Mouse (Mus musculus): Measurements from ENCODE around the gene Lmtk3.

The Lmtk3 gene

DNA sequence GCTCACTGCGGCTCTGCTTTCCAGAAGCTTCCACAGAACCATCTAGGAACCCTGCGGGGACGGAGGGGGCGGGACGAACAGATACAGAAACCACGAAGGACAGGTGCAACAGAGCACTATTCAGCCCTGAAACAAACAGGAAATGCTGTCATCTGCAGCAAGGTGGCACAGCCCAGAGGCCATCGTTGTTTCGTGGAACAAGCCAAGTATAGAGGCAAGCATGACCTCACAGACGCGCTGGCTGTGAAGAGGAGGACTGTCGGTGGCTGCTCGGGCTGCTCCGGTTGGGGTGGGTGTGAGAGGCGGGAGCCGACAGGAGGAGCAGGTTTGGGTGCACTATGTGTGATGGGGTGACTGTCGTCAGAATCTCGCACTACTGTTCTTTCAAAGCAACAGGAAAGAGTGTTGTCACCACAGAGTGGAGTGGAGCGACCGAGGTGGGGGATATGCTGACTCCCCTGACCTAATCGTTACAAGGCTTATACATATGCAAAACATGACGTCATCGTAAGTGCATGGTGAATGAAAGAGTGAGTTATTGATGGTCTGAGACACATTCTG, 4.4 kb upstream of the Lmtk3 start:
- in situ Hi-C loops (cut with MboI; ENCODE audit: unreplicated experiment in 2 of 2): no loop called here

DNA sequence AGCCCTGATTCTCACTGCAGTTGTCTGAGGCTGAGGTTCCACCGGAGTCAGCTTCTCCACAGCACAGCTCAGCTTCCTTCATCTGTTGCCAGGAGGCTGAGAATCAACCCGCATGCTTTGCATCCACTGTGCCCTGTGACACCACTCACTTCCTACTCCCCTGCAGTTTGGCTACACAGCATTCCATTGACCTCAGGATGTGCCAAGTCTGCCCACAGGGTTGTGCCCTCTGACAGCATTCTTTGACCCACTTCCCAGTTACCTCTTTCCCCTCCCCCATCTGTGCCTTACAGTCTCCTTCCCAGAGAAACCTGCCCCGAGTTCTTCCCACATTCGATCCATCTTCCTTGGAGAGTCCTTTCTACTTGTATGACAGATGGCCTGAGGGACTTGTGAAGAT, 1.3 kb upstream of the Lmtk3 start:
- in situ Hi-C loops (cut with MboI; ENCODE audit: unreplicated experiment in 2 of 2): no loop called here

DNA sequence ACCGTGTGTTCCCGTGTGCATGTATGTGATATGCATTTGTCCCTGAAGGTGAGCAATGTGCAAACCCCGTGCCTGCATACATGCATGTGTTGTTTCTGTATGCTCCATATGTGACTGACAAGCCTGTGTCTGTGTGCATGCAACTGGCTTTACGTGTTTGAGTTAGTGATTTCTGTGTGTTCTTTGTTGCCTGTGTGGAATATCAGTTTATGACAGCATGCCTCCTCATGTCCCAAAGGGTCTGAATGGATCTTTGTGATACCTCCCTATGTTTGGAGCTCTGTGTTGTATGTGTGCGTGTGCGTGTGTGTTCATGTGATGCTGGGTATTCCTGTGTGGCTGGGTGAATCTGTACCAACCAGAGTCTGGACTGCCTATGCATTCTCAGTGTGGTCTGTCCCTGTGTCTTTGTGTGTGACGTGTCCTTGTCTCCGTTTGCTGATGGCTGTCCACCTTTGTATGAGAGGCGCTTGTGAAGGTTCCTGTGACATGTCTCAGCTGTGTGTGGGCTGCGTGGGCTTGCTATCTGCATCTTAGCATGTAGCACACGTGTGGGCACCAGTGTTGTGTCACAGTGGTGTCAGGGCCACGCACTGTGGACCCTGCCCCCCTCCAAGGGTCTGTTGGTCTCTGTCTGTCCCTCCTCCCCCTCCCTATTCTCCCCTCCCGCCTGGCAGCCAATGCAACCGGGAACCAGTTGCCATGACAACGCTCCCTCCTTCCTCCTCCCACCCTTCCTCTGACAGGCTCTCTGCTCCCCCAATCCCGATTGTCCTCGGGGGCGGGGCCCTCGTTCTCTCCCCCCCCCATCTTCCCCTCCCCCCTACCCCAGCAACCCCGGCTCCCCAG, 1.2 kb downstream of the Lmtk3 start, which contains the start of gene Sult2b1:
Gene Sult2b1 (minus strand): TSS at position 146 of the 849 bp plus-strand sequence.
- in situ Hi-C loops (cut with MboI; ENCODE audit: unreplicated experiment in 2 of 2): loop anchor here in 1 of 2 experiments (5.0 kb wide), 1 partner anchor 73 kb away; no protein-coding TSS in a partner anchor

DNA sequence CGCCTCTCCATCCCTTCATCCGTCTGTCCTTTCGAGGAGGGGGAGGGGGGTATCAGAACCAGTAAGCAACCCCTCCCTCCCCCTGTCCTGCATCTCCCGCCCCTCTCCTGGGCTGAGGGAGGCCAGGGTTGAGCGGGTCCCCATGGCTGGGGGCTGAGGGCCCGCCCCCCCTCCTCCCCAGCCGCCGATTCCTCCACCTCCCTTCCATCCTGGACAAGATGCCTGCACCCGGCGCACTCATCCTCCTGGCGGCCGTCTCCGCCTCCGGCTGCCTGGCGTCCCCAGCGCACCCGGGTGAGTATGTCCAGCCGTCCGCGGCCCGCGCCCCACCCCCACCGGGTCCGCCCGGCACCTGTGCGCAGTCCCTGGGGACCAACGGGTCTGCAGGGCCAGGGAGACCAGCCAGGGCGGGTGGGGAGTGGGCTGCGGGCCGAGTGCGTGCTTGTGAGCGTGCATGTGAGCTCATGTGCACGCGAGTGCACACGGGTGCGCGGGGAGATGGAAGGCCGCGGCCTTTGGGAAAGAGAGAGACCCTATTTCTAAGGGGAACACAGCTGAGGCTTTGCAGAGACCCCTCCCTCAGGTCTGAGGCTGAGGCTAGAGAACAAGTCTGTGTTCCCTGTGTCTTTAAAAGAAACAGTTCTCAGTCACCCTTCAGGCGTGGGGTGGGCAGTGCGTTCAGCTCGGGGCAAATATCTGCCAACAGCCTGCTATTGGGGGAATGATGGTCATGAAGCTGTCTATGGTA, 2.0 kb downstream of the Lmtk3 start:
- in situ Hi-C loops (cut with MboI; ENCODE audit: unreplicated experiment in 2 of 2): loop anchor here in 1 of 2 experiments (5.0 kb wide), 1 partner anchor 72 kb away; no protein-coding TSS in a partner anchor

DNA sequence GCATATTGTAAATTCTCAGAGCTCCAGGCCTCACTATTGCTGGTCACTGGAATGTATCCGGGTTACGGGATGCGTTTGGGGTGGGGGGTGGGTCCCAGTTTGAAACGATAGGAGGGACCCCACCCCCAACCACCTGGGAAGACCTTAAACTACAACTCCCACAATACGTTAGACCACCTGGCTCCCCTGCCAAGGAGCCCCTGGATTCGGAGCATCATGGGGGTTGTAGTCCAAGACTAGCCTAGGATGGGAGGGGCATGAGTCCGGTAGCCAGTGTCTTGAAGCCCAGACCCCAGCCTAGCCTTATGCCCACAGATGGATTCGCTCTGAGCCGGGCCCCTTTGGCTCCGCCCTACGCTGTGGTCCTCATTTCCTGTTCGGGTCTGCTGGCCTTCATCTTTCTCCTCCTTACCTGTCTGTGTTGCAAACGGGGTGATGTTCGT, 2.6 kb downstream of the Lmtk3 start:
- in situ Hi-C loops (cut with MboI; ENCODE audit: unreplicated experiment in 2 of 2): loop anchor here in 1 of 2 experiments (5.0 kb wide), 1 partner anchor 71 kb away; no protein-coding TSS in a partner anchor

DNA sequence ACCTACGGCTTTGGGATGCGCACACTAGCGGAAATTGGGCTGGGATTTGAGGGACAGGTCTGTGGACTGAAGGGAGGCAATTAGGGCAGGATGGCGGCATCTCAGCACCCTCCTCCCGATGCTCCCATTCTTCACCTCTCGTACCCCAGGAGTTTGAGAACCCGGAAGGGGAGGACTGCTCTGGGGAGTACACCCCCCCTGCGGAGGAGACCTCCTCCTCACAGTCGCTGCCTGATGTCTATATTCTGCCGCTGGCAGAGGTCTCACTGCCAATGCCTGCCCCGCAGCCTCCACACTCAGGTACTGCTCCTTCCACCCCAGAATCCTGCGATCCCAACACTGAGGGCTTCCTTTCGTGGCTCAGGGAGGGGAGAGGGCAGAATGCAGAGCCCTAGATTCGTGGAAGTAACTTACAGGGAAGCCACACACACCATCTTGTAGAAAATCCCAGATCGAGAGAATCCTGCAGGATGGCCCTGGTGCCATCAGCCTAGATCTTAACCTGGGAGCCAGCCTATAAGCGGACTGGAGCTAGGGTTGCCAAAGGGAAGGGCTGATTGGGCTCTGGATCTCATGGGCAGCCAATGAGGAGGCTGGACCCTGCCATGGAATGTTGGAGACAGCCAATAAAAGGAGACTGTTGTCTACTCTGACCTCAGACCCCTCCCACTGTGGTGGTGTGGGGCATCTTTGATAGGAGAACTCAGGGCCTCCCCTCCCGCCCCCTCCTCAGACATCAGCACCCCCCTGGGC, 3.3 kb downstream of the Lmtk3 start:
- in situ Hi-C loops (cut with MboI; ENCODE audit: unreplicated experiment in 2 of 2): loop anchor here in 1 of 2 experiments (5.0 kb wide), 1 partner anchor 70 kb away; no protein-coding TSS in a partner anchor

DNA sequence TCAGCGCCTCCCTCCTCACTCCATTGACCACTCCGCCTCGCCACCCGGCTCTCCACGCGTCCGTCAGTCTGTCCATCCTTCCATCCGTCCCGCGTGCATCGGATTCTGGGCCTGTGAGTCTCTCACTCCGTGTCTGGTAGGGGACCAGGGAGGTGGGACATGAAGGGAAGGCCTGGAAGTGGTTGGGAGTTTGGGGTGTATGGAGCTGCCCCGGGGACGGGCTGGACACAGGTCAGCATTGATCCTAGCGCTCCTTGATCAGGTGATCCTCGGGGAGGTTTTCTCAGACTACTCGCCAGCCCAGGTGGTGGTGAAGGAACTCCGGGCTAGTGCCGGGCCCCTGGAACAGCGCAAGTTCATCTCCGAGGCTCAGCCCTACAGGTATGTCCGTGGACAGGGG, 4.1 kb downstream of the Lmtk3 start:
- in situ Hi-C loops (cut with MboI; ENCODE audit: unreplicated experiment in 2 of 2): loop anchor here in 1 of 2 experiments (5.0 kb wide), 1 partner anchor 70 kb away; no protein-coding TSS in a partner anchor

DNA sequence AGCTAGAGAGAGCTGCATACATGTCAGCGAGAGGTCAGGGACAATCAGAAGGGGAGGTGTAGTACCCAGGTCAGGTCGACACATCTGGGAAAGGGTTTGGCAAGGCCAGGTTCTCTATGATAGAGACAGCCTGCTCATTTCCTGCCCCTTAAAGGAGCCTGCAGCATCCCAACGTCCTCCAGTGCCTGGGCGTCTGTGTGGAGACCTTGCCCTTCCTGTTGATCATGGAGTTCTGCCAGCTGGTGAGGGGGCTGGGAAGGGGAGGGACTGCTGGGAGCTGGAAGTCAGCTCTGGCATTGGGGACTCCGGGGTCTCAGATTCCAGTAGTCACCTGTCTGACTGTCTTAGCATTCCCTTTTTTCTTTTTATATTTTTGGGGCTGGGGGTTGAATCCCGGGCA, 7.2 kb downstream of the Lmtk3 start:
- in situ Hi-C loops (cut with MboI; ENCODE audit: unreplicated experiment in 2 of 2): no loop called here

DNA sequence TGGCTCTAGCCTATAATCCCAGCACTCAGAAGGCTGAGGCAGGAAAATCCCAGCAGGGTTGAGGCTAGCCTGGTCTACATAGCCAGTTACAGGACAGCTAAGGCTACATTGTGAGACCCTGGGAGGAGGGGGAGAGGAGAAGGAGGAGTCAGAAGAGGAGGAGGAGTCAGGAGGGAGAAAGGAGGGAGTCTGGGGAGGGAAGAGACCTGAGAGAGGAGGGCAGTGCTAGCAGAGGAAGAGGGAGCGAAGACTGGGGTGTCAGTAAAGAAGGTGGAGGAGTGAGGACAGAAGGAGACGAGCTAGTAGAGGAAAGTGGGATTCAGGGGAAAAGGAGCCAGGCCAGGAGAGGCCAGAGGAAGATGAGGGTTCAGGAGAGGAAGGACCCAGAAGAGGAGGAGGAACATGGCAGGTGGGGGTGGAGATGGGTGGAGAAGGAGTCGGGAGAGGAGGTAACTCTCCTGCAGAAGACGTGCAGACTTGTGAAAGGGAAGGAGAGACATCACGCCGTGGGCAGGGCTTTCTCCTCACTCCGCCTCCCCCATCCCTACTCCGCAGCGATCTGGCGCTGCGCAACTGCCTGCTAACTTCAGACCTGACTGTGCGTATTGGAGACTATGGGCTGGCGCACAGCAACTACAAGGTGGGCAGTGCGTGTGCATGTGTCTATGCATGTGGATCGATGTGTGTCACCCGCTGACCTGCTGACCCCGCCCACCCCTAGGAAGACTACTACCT, 8.4 kb downstream of the Lmtk3 start:
- in situ Hi-C loops (cut with MboI; ENCODE audit: unreplicated experiment in 2 of 2): no loop called here

DNA sequence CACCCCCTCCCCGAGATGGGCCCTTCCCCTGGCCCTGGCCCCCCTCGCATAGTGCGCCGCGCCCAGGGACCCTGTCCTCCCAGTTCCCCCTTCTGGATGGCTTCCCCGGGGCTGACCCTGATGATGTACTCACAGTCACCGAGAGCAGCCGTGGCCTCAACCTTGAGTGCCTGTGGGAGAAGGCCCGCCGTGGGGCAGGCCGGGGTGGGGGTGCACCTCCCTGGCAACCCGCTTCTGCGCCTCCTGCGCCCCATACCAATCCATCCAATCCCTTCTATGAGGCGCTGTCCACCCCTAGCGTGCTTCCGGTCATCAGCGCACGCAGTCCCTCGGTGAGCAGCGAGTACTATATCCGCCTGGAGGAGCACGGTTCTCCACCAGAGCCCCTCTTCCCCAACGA, 9.7 kb downstream of the Lmtk3 start:
- in situ Hi-C loops (cut with MboI; ENCODE audit: unreplicated experiment in 2 of 2): no loop called here

DNA sequence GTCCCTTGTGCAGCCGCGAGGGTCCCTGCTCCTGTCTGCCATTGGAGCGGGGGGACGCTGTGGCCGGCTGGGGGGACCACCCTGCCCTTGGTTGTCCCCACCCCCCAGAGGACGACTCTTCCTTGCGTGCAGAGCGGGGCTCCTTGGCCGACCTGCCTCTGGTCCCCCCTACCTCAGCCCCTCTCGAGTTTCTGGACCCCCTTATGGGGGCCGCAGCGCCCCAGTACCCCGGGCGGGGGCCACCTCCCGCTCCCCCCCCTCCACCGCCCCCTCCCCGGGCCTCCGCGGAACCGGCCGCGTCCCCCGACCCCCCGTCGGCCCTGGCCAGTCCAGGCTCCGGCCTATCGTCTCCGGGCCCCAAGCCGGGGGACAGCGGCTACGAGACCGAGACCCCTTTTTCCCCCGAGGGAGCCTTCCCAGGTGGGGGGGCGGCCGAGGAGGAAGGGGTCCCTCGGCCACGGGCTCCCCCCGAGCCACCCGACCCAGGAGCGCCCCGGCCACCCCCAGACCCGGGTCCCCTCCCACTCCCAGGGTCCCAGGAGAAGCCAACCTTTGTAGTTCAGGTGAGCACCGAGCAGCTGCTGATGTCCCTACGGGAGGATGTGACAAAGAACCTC, 10.5 kb downstream of the Lmtk3 start:
- in situ Hi-C loops (cut with MboI; ENCODE audit: unreplicated experiment in 2 of 2): no loop called here

DNA sequence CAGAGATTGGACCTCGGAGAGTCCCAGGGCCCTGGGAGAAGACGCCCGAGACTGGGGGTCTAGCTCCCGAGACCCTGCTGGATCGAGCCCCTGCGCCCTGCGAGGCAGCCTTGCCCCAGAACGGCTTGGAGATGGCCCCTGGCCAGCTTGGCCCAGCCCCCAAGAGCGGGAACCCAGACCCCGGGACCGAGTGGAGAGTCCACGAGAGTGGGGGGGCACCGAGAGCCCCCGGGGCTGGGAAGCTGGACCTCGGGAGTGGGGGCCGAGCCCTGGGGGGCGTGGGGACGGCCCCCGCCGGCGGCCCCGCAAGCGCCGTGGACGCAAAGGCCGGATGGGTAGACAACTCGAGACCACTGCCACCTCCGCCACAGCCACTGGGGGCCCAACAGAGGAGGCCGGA, 11.4 kb downstream of the Lmtk3 start:
- in situ Hi-C loops (cut with MboI; ENCODE audit: unreplicated experiment in 2 of 2): no loop called here

DNA sequence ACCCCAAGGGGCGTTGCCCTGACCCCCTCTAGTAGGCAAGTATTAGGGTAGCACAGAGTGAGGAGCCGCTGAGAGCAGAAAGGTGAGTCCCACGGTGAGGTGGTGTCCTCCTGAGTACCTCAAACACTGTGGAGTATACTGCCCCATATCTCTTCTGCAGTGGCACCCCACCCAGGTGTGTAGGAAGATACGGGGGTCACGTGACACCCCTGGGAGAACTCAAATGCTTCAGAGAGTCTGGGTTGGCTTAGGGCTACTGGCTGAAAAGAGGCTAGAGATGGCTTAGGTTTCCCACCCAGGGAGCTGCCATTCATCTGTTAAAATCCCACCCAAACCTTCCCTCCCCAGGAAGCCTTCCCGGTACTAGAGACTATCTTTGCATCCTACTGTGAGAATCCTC, 13.4 kb downstream of the Lmtk3 start:
- in situ Hi-C loops (cut with MboI; ENCODE audit: unreplicated experiment in 2 of 2): no loop called here

DNA sequence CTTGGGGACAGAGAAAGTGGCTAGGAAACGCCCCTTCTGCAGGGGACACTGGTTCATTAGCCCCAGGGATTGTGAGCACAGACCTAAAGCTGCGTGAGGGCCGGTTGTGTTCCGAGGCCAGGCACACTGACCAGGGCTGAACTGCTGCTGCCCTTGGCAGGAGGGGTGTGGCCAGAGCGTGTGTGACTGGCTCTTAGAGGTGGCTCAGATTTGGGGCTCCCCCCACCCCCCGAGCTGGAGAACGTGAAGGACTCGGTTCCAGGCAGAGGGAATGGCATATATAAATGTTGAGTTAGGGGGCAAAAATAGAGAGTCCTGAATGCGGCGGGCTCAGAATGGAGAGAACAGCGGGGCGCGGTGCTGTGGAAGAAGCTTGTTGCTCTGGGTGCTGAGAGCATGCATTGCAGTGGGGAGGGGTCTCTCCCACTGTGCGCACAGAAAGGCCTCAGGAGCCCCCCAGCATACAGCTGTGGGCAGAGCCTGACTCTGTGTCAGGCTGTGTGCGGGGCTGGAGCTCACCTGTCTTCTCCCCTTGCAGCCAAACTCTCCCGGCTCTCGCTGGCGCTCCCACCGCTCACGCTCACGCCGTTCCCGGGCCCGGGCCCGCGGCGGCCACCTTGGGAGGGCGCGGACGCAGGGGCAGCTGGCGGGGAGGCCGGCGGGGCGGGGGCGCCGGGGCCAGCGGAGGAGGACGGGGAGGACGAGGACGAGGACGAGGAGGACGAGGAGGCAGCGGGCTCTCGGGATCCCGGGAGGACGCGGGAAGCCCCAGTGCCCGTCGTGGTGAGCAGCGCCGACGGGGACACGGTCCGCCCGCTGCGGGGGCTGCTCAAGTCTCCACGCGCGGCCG, 14.3 kb downstream of the Lmtk3 start:
- in situ Hi-C loops (cut with MboI; ENCODE audit: unreplicated experiment in 2 of 2): no loop called here

DNA sequence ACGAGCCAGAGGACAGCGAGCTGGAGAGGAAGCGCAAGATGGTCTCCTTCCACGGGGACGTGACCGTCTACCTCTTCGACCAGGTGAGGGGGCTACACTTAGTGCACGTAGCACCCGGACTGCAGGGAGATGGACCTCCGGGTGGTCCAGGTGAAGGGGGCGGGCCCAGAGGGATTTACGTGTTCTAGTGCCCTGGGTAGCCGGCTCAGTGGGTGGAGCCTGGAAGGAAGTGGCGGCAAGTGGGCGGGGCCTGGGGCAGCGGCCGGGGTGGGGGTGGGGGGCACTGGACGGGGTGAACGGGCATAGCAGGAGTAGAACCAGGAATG, 14.9 kb downstream of the Lmtk3 start:
- in situ Hi-C loops (cut with MboI; ENCODE audit: unreplicated experiment in 2 of 2): no loop called here

DNA sequence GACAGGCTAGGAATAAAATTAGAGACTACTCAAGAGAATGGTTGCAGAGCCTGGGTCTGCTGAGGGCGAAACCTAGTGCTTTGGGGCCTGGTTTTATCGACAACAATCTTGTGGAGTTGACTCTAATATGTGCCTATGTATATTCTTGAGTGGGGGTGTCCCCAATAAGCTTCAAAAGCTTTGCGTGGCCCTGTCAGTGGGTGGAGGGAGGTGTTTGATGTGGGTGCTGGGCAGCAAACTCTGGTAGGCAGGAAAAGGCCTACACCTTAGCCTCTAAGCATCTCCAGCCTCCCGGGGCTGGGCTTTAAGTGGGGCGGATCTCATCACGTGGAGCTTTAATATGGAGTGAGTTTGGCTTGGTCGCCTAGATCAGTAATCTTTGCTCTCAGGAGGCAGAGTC, 15.4 kb downstream of the Lmtk3 start:
- in situ Hi-C loops (cut with MboI; ENCODE audit: unreplicated experiment in 2 of 2): no loop called here

DNA sequence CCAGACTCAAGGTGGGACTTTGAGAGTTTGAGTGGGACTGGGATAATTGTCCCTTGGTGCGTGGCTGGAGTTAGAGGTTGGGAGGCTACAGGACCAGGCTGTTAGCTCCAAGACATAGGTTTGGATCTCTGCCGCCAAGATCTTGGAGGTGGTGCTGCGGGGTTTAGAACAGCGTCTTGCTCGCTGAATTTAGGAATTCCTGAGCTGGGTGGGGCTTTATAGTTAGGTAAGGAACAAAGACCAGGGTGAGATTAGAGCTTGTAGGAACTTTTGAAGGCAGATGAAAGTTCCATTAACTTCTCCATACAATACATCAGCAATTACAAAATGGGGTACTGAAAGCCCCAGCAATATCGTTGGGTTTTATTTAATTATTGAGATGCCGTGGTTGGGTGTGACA, 16.5 kb downstream of the Lmtk3 start:
- in situ Hi-C loops (cut with MboI; ENCODE audit: unreplicated experiment in 2 of 2): loop anchor here (5.0 to 10.0 kb wide), 2 partner anchors 63 to 135 kb away; no protein-coding TSS in a partner anchor

DNA sequence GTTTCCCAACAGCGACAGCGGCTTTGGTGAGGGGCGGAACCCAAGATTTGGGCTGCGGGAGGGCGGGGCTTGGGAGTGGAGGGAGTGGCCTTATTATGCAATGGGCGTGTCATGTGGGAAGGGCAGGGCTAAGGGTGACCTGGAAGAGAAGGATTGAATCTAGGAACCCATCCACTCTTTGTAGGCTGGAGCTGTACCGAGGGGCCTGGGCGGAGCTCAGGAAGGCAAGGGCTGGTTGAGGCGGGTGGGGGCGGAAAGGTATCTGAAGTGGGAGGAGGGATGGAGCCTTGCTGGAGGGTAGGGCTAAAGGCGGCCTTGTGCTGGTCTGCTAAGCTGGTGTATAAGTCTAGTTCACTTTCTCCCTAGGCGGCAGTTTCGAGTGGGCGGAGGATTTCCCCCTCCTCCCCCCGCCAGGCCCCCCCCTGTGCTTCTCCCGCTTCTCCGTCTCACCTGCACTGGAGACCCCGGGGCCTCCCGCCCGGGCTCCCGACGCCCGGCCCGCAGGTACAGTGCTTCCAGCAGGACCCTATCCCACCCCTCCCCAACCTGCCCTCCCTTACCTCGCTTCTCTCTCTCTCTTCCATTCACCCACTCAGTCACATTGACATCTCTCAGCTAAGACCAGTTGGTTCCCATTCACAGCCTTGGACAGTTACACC, 17.1 kb downstream of the Lmtk3 start:
- in situ Hi-C loops (cut with MboI; ENCODE audit: unreplicated experiment in 2 of 2): loop anchor here (5.0 to 10.0 kb wide), 2 partner anchors 63 to 134 kb away; no protein-coding TSS in a partner anchor

Measured in v-Abl transformed pro-B cells (cell line).